Comparison of ENCODE assay signal across 8 mouse cellular contexts in the genomic region with DNA sequence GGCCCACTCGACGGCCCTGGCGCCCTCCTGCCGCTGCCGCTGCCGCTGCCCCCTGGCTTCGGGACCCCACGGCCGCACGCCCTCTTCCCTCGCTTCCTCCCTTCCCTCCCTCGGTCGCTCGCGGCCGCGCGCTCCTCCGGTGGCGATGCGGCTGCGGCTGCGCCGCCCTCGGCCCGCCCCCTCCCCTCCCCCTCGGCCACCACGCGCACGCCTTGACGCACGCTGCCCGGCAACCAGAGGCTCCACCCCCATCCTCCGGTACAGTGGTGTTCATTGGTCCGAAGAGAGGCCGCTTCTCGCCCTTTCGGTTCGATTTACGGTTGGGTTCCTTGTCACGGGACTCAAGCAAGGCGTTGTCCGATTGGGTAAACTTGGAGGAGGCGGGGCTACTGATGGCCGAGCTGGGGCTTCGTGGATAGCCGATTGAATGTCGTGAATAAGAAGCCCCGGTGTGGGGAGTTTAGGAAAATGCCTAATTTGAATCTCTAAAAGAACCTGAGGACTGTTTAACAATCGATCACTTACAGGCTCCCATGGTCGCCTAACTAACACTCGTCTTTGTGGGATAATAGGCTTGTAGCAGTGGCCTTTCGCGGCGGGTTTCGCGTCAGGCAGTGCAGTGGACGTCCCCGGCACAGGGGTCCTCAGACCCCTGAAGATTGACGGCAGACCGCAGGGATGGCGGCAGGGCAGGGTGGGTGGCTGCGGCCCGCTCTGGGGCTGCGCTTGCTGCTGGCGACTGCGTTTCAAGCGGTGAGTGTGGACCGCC. TPM values are rescaled to one million over a fixed set of nuclear protein-coding genes. Genes with fewer than 3 reads are reported as not detected.
DNase-seq lines count a peak whose midpoint lies in the region; ATAC-seq and TF ChIP-seq lines count a peak whose summit lies in the region.

Gene Hs2st1, minus strand, starts transcription at position 135 of the 769 bp plus-strand sequence.
Gene Selenof, plus strand, starts transcription at position 258 of the 769 bp plus-strand sequence.

- intact Hi-C loops in heart, adult 2 months (cut with DNase I), result loop anchor here (2.0 kb wide), 1 partner anchor 17 kb away; no protein-coding TSS in a partner anchor

- peaks cover 5% of the 10 kb centered on the region for H3K79me2 ChIP-seq in heart, adult 2 months (replicated peaks; ENCODE audit: control insufficient read depth, insufficient read depth, low read length)

- H3K4me1 ChIP-seq in embryonic facial prominence, embryonic 14.5 days (ENCODE audit: control insufficient read depth, insufficient read depth, low read length), result peaks cover 18% of the 10 kb centered on the region
- H3K4me1 ChIP-seq in heart, adult 2 months (ENCODE audit: control insufficient read depth, insufficient read depth, low read length), result peaks cover 6% of the 10 kb centered on the region
- peaks cover 38% of the 10 kb centered on the region for H3K4me1 ChIP-seq in limb, embryonic 13.5 days
- H3K4me1 ChIP-seq in midbrain, embryonic 16.5 days (ENCODE audit: control insufficient read depth, insufficient read depth, low read length), result peaks cover 41% of the 10 kb centered on the region

- peak within 1 kb of the TSS; percentile 95 for H3K4me2 ChIP-seq in embryonic facial prominence, embryonic 14.5 days (ENCODE audit: low read depth, low read length)
- H3K4me2 ChIP-seq in limb, embryonic 13.5 days (replicated peaks), result peak within 1 kb of the TSS; percentile 95
- peak within 1 kb of the TSS; percentile 97 for H3K4me2 ChIP-seq in midbrain, embryonic 16.5 days (ENCODE audit: low read length)

- peak within 1 kb of the TSS; percentile 88 for H3K4me3 ChIP-seq in embryonic facial prominence, embryonic 14.5 days (ENCODE audit: low read depth, low read length)
- H3K4me3 ChIP-seq in heart, adult 2 months, result peak within 1 kb of the TSS; percentile 92
- H3K4me3 ChIP-seq in limb, embryonic 13.5 days, result peak within 1 kb of the TSS; percentile 89
- peak within 1 kb of the TSS; percentile 92 for H3K4me3 ChIP-seq in midbrain, embryonic 16.5 days (ENCODE audit: low read depth, low read length)

- under 1% methylated on average over 44 of the region's 69 CpGs for WGBS in embryonic facial prominence, embryonic 14.5 days
- WGBS in heart, adult 2 months, result under 1% methylated on average over 50 of the region's 69 CpGs
- under 1% methylated on average over 66 of the region's 69 CpGs for WGBS in limb, embryonic 13.5 days
- under 1% methylated on average over 55 of the region's 69 CpGs for WGBS in midbrain, embryonic 16.5 days

- peak; percentile 98 for ATAC-seq in embryonic facial prominence, embryonic 14.5 days (ENCODE audit: low read depth)
- peak; percentile 98 for ATAC-seq in limb, embryonic 13.5 days (ENCODE audit: low FRiP score, low read depth)
- ATAC-seq in midbrain, embryonic 16.5 days, result peak; percentile 99

- TF ChIP-seq POLR2A in heart, adult 2 months (IDR thresholded peaks at IDR 0.05; ENCODE audit: insufficient read depth, low read depth, low read length), result peak; percentile 93

- H3K27me3 ChIP-seq in embryonic facial prominence, embryonic 14.5 days (replicated peaks; ENCODE audit: control insufficient read depth, insufficient read depth, low read length), result no peaks in the 10 kb centered on the region
- no peaks in the 10 kb centered on the region for H3K27me3 ChIP-seq in heart, adult 2 months (ENCODE audit: control insufficient read depth, insufficient read depth, low read length)
- H3K27me3 ChIP-seq in limb, embryonic 13.5 days, result no peaks in the 10 kb centered on the region
- no peaks in the 10 kb centered on the region for H3K27me3 ChIP-seq in midbrain, embryonic 16.5 days (ENCODE audit: control insufficient read depth, insufficient read depth, low read depth, low read length)

- no peaks in the 10 kb centered on the region for H3K9me3 ChIP-seq in embryonic facial prominence, embryonic 14.5 days (ENCODE audit: control insufficient read depth, low read length)
- no peaks in the 10 kb centered on the region for H3K9me3 ChIP-seq in limb, embryonic 13.5 days
- H3K9me3 ChIP-seq in midbrain, embryonic 16.5 days (replicated peaks; ENCODE audit: control insufficient read depth, low read length, poor library complexity, severe bottlenecking), result no peaks in the 10 kb centered on the region

- peak within 1 kb of the TSS; percentile 86 for H3K27ac ChIP-seq in embryonic facial prominence, embryonic 14.5 days (replicated peaks; ENCODE audit: low read depth, low read length)
- H3K27ac ChIP-seq in heart, adult 2 months, result peak within 1 kb of the TSS; percentile 100
- H3K27ac ChIP-seq in limb, embryonic 13.5 days, result peak within 1 kb of the TSS; percentile 87
- H3K27ac ChIP-seq in midbrain, embryonic 16.5 days (ENCODE audit: low read length), result peak within 1 kb of the TSS; percentile 94

- TF ChIP-seq EP300 in heart, adult 2 months (IDR thresholded peaks at IDR 0.05; ENCODE audit: insufficient read depth, low read depth, low read length), result peak; percentile 81; the same call in 1 of the 2 replicates

- peak; percentile 40 for TF ChIP-seq CTCF in heart, adult 2 months (IDR thresholded peaks at IDR 0.05)

- peak within 1 kb of the TSS; percentile 93 for H3K9ac ChIP-seq in embryonic facial prominence, embryonic 14.5 days (ENCODE audit: low read depth, low read length)
- H3K9ac ChIP-seq in heart, adult 2 months (ENCODE audit: low read depth, low read length), result peak within 1 kb of the TSS; percentile 95
- H3K9ac ChIP-seq in limb, embryonic 13.5 days, result peak within 1 kb of the TSS; percentile 91
- H3K9ac ChIP-seq in midbrain, embryonic 16.5 days (ENCODE audit: low read depth, low read length), result peak within 1 kb of the TSS; percentile 91

- peaks cover 22% of the 10 kb centered on the region; the same call in 1 of the 2 replicates for H3K36me3 ChIP-seq in embryonic facial prominence, embryonic 14.5 days (ENCODE audit: control insufficient read depth, insufficient read depth, low read length)
- peaks cover 17% of the 10 kb centered on the region for H3K36me3 ChIP-seq in heart, adult 2 months (ENCODE audit: control insufficient read depth, insufficient read depth, low read length)
- H3K36me3 ChIP-seq in limb, embryonic 13.5 days, result peaks cover 22% of the 10 kb centered on the region
- no peaks in the 10 kb centered on the region for H3K36me3 ChIP-seq in midbrain, embryonic 16.5 days (ENCODE audit: control insufficient read depth, insufficient read depth, low read length)

- DNase-seq in 3T3-L1 (ENCODE audit: low read depth, low spot score), result peak; percentile 100
- DNase-seq in adrenal gland, postnatal 4 days (ENCODE audit: low spot score in 2 of 2), result peak; percentile 85 to 93
- peak; percentile 100 for DNase-seq in embryonic facial prominence, embryonic 14.5 days (ENCODE audit: low spot score)
- DNase-seq in heart, adult 2 months, result peak; percentile 92 to 98
- DNase-seq in kidney, adult 8-10 months, result peak; percentile 99 to 100
- peak; percentile 91 to 98 for DNase-seq in spleen, postnatal 10 days (ENCODE audit: low spot score in 2 of 2)

RNA-seq across cellular contexts. Expression of gene Hs2st1, which starts in this region (rescaled TPM):
- total RNA-seq in adrenal gland, postnatal 4 days (2021), result 10 to 100 TPM; 27.8 to 31.1 TPM
- 13.7 and 14.4 TPM in 2 replicates for polyA plus RNA-seq in embryonic facial prominence, embryonic 14.5 days (2014; fragmentation: Nextera tagmentation; extraction: Ambion mirVana)
- total RNA-seq in heart, adult 2 months (2021), result 1 to 10 TPM; 7.2 to 8.4 TPM
- polyA plus RNA-seq in heart, adult 2 months (2012; rRNA removed), result 2.3 and 5.2 TPM in 2 replicates
- polyA plus RNA-seq in limb, embryonic 13.5 days (2015; fragmentation: Nextera tagmentation; extraction: Ambion mirVana), result 13.8 and 16.0 TPM in 2 replicates
- polyA plus RNA-seq in midbrain, embryonic 16.5 days (2015; fragmentation: Nextera tagmentation; extraction: Ambion mirVana), result 13.9 and 14.5 TPM in 2 replicates

RNA-seq across cellular contexts. Expression of gene Selenof, which starts in this region (rescaled TPM):
- 100 to 1,000 TPM; 288 to 291 TPM for total RNA-seq in adrenal gland, postnatal 4 days (2021)
- 552 and 561 TPM in 2 replicates for polyA plus RNA-seq in embryonic facial prominence, embryonic 14.5 days (2014; fragmentation: Nextera tagmentation; extraction: Ambion mirVana)
- 100 to 1,000 TPM; 127 to 136 TPM for total RNA-seq in heart, adult 2 months (2021)
- 97.2 and 155 TPM in 2 replicates for polyA plus RNA-seq in heart, adult 2 months (2012; rRNA removed)
- 655 and 661 TPM in 2 replicates for polyA plus RNA-seq in limb, embryonic 13.5 days (2015; fragmentation: Nextera tagmentation; extraction: Ambion mirVana)
- polyA plus RNA-seq in midbrain, embryonic 16.5 days (2015; fragmentation: Nextera tagmentation; extraction: Ambion mirVana), result 525 and 552 TPM in 2 replicates

Comparison
In these comparisons a context has a peak if more than half of its experiments do, and no peak if none do; other contexts are left out.
1. Peak in every context shown above with its lines: DNase-seq, ATAC-seq, H3K4me3 ChIP-seq and H3K27ac ChIP-seq.